7 mouse cellular contexts compared by ENCODE assay signal in genomic region chr13:54564232-54565200, GRCm38 (mm10). TPM values are rescaled to one million over a fixed set of nuclear protein-coding genes. Genes with fewer than 3 reads are reported as not detected.
A peak's percentile ranks its signal among the peaks of the same experiment; 100 is the strongest.
DNase-seq lines count a peak whose midpoint lies in the region; ATAC-seq and TF ChIP-seq lines count a peak whose summit lies in the region.

No protein-coding gene starts in this region.

- DNase-seq in retina, embryonic 14.5 days (ENCODE audit: low spot score): peak; percentile 32
- DNase-seq in retina, postnatal 1 day: no peak
- DNase-seq in brain, embryonic 14.5 days (ENCODE audit: low read depth): peak; percentile 57
- no peak for DNase-seq in heart, postnatal 0 days (ENCODE audit: low spot score)
- DNase-seq in liver, embryonic 11.5 days (ENCODE audit: low spot score): no peak
- DNase-seq in yolk sac, embryonic 10.5 days (ENCODE audit: low spot score): peak; percentile 49
- DNase-seq in left cerebral cortex, postnatal 4 days: no peak

- H3K4me1 ChIP-seq in heart, postnatal 0 days (ENCODE audit: control insufficient read depth, insufficient read depth): peaks cover 3% of the 10 kb centered on the region; the same call in 1 of the 2 replicates
- H3K4me1 ChIP-seq in liver, embryonic 11.5 days (replicated peaks; ENCODE audit: control insufficient read depth, insufficient read depth, low read length): peaks cover 6% of the 10 kb centered on the region

- no peak for TF ChIP-seq CTCF in brain, embryonic 14.5 days (IDR thresholded peaks at IDR 0.05; ENCODE audit: borderline replicate concordance, extremely low read depth, insufficient read depth, insufficient read length)
- TF ChIP-seq CTCF in heart, postnatal 0 days (IDR thresholded peaks at IDR 0.05; ENCODE audit: low read depth): no peak

- 10% methylated on average over 45 of the region's 45 CpGs for WGBS in heart, postnatal 0 days
- 11% methylated on average over 45 of the region's 45 CpGs for WGBS in liver, embryonic 11.5 days

- H3K9ac ChIP-seq in heart, postnatal 0 days (replicated peaks; ENCODE audit: low read depth, low read length): peak overlapping the region; percentile 93
- H3K9ac ChIP-seq in liver, embryonic 11.5 days (ENCODE audit: low read depth, low read length): peak overlapping the region; percentile 94

- TF ChIP-seq EP300 in heart, postnatal 0 days (IDR thresholded peaks at IDR 0.05; ENCODE audit: low read depth): no peak

- ATAC-seq in heart, postnatal 0 days (ENCODE audit: insufficient read depth, low read depth): peak; percentile 44
- peak; percentile 44 for ATAC-seq in liver, embryonic 11.5 days (replicated peaks; ENCODE audit: low FRiP score)

- H3K9me3 ChIP-seq in heart, postnatal 0 days (replicated peaks; ENCODE audit: control insufficient read depth, low read length): no peaks in the 10 kb centered on the region
- no peaks in the 10 kb centered on the region for H3K9me3 ChIP-seq in liver, embryonic 11.5 days (ENCODE audit: control insufficient read depth, low read length)

- peak overlapping the region; percentile 60; the same call in 1 of the 2 replicates for H3K27ac ChIP-seq in heart, postnatal 0 days (ENCODE audit: low read depth)
- H3K27ac ChIP-seq in liver, embryonic 11.5 days (ENCODE audit: low read depth, low read length): peak overlapping the region; percentile 46; the same call in 1 of the 2 replicates

- peak overlapping the region; percentile 73 for H3K4me2 ChIP-seq in heart, postnatal 0 days (ENCODE audit: low read depth, low read length)
- peak overlapping the region; percentile 93 for H3K4me2 ChIP-seq in liver, embryonic 11.5 days

- intact Hi-C loops in left cerebral cortex, postnatal 4 days (cut with DNase I): loop anchor here (10.0 kb wide), 1 partner anchor 100 kb away; the partner anchor contains the start of gene Thoc3

- no peak for TF ChIP-seq POLR2A in brain, embryonic 14.5 days (IDR thresholded peaks at IDR 0.05; ENCODE audit: borderline replicate concordance, extremely low read depth, insufficient read depth, insufficient read length, poor library complexity, severe bottlenecking)

- H3K36me3 ChIP-seq in heart, postnatal 0 days (replicated peaks; ENCODE audit: control insufficient read depth, insufficient read depth, low read length): peaks cover 22% of the 10 kb centered on the region
- peaks cover 9% of the 10 kb centered on the region for H3K36me3 ChIP-seq in liver, embryonic 11.5 days (ENCODE audit: control insufficient read depth, insufficient read depth, low read length)

- H3K4me3 ChIP-seq in heart, postnatal 0 days (ENCODE audit: low read depth, low read length): peak overlapping the region; percentile 85
- H3K4me3 ChIP-seq in liver, embryonic 11.5 days (ENCODE audit: low read depth, low read length): peak overlapping the region; percentile 97

- no peaks in the 10 kb centered on the region for H3K27me3 ChIP-seq in heart, postnatal 0 days (ENCODE audit: control insufficient read depth, insufficient read depth, low read length)
- H3K27me3 ChIP-seq in liver, embryonic 11.5 days (replicated peaks; ENCODE audit: control insufficient read depth, insufficient read depth, low read length): no peaks in the 10 kb centered on the region

RNA-seq across cellular contexts. Expression of gene 4833439L19Rik, which starts 0.7 kb away (rescaled TPM):
- polyA plus RNA-seq in brain, embryonic 14.5 days (2012; rRNA removed): 172 and 184 TPM in 2 replicates
- 106 and 130 TPM in 2 replicates for total RNA-seq in heart, postnatal 0 days (2014; rRNA removed; ENCODE audit: low replicate concordance)
- 100 and 110 TPM in 2 replicates for polyA plus RNA-seq in heart, postnatal 0 days (2015; fragmentation: Nextera tagmentation; extraction: Ambion mirVana)
- 95.1 and 104 TPM in 2 replicates for polyA plus RNA-seq in liver, embryonic 11.5 days (2014; fragmentation: Nextera tagmentation; extraction: Ambion mirVana)
- 100 to 1,000 TPM; 148 to 157 TPM for total RNA-seq in left cerebral cortex, postnatal 4 days (2021)

RNA-seq across cellular contexts. Expression of gene Arl10, which starts 10.3 kb away (rescaled TPM):
- polyA plus RNA-seq in brain, embryonic 14.5 days (2012; rRNA removed): 86.2 and 95.5 TPM in 2 replicates
- total RNA-seq in heart, postnatal 0 days (2014; rRNA removed; ENCODE audit: low replicate concordance): 13.6 and 85.9 TPM in 2 replicates
- polyA plus RNA-seq in heart, postnatal 0 days (2015; fragmentation: Nextera tagmentation; extraction: Ambion mirVana): 9.4 and 10.7 TPM in 2 replicates
- polyA plus RNA-seq in liver, embryonic 11.5 days (2014; fragmentation: Nextera tagmentation; extraction: Ambion mirVana): 15.1 and 16.8 TPM in 2 replicates
- 10 to 100 TPM; 73.5 to 75.1 TPM for total RNA-seq in left cerebral cortex, postnatal 4 days (2021)

RNA-seq across cellular contexts. Expression of gene Nop16, which starts 25.4 kb away (rescaled TPM):
- 29.8 and 30.8 TPM in 2 replicates for polyA plus RNA-seq in brain, embryonic 14.5 days (2012; rRNA removed)
- 12.1 and 22.9 TPM in 2 replicates for total RNA-seq in heart, postnatal 0 days (2014; rRNA removed; ENCODE audit: low replicate concordance)
- polyA plus RNA-seq in heart, postnatal 0 days (2015; fragmentation: Nextera tagmentation; extraction: Ambion mirVana): 29.9 and 30.0 TPM in 2 replicates
- 137 and 152 TPM in 2 replicates for polyA plus RNA-seq in liver, embryonic 11.5 days (2014; fragmentation: Nextera tagmentation; extraction: Ambion mirVana)
- total RNA-seq in left cerebral cortex, postnatal 4 days (2021): 10 to 100 TPM; 30.8 to 36.3 TPM

RNA-seq across cellular contexts. Expression of gene Higd2a, which starts 25.5 kb away (rescaled TPM):
- polyA plus RNA-seq in brain, embryonic 14.5 days (2012; rRNA removed): 140 and 169 TPM in 2 replicates
- 262 and 392 TPM in 2 replicates for total RNA-seq in heart, postnatal 0 days (2014; rRNA removed; ENCODE audit: low replicate concordance)
- polyA plus RNA-seq in heart, postnatal 0 days (2015; fragmentation: Nextera tagmentation; extraction: Ambion mirVana): 496 and 515 TPM in 2 replicates
- polyA plus RNA-seq in liver, embryonic 11.5 days (2014; fragmentation: Nextera tagmentation; extraction: Ambion mirVana): 162 and 177 TPM in 2 replicates
- 100 to 1,000 TPM; 118 to 126 TPM for total RNA-seq in left cerebral cortex, postnatal 4 days (2021)

RNA-seq across cellular contexts. Expression of gene Cltb, which starts 46.6 kb away (rescaled TPM):
- polyA plus RNA-seq in brain, embryonic 14.5 days (2012; rRNA removed): 76.1 and 109 TPM in 2 replicates
- 32.1 and 43.6 TPM in 2 replicates for total RNA-seq in heart, postnatal 0 days (2014; rRNA removed; ENCODE audit: low replicate concordance)
- polyA plus RNA-seq in heart, postnatal 0 days (2015; fragmentation: Nextera tagmentation; extraction: Ambion mirVana): 66.0 and 66.2 TPM in 2 replicates
- polyA plus RNA-seq in liver, embryonic 11.5 days (2014; fragmentation: Nextera tagmentation; extraction: Ambion mirVana): 31.9 and 32.3 TPM in 2 replicates
- 100 to 1,000 TPM; 256 to 262 TPM for total RNA-seq in left cerebral cortex, postnatal 4 days (2021)

Comparison
In these comparisons a context has a peak if more than half of its experiments do, and no peak if none do; other contexts are left out.
1. DNase-seq: peak in retina, embryonic 14.5 days (single experiment), brain, embryonic 14.5 days (single experiment) and yolk sac, embryonic 10.5 days (single experiment); none in retina, postnatal 1 day (single experiment), heart, postnatal 0 days (single experiment), liver, embryonic 11.5 days (single experiment) and left cerebral cortex, postnatal 4 days (single experiment).